Mouse (Mus musculus): ENCODE results near the gene Tbc1d20.
"Not testable (repeated sequence)": the region's sequence is repeated elsewhere in the genome, so short reads cannot be mapped to it uniquely, and the experiment has no call there.

The Tbc1d20 gene

DNA sequence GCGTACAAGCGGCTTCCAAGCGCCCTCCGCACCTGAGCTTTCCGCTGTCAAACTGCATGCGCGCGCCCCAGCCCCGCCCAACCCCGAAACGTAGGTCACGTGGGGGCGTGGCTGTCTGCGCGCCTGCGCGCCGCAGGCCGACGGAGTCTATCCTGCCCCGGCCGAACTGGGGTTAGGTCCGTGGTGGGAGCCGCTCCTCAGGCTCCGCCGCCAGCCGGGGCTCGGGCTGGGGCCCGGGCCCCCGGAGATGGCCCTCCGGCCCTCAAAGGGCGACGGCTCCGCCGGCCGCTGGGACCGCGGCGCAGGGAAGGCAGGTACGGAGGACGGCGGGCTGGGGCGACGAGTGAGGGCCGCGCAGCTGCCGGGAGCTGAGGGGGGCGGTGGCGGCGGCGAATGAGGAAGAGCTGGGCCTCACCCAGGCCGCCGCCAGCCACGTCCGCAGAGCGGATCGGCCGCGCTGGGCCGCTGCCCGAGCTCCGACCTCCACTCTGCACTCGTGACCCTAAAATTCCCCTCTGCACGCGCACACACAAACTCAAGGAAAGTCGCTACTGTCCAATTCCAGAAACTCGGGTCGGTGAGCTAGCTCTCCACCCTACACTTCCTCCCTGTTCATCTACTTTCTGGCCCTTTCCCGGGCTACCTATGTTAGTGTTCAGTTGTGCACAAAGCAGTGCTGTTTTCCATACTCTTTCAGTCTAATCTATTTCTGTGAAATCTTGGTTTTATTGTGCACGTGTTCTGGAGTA lies at the start of gene Tbc1d20:
Gene Tbc1d20 (plus strand): TSS at position 102 of the 749 bp plus-strand sequence.
- DNase-seq: peak; percentile 86 to 87

DNA sequence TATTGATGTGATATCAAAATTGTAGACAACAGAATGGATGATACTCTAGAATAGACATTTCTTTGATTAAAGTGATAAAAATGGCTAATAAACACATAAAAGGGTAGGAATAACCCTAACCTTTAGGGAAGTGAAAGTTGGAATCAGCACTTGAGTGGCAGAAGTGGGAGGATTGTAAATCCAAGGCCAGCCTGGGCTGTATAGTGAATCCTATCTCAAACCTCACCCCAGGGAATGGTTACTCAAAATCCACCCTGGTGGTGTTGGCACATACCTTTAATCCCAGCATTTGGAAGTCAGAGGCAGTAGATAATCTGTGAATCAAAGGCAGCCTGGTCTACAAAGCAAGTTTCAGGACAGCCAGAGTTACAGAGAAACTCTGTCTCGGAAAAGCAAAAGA lies 46.4 kb upstream of the Tbc1d20 start:
- no peak for DNase-seq

DNA sequence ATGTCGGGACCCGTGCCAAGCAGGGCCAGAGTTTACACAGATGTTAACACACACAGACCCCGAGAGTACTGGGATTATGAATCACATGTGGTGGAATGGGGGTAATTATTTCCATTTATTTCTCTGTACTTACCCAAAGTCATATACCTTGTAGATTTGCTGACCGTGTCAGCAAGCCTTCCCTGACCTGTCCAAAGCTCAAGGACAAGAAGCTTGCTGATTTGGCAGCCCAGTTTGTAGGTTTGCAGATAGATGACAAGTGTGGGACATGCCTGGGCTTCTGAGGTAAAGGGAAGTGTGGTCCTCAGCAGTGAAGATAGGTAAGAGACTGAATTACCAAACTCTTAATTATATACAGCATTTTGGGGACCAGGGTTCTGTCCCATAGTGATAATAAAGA lies 43.1 kb upstream of the Tbc1d20 start:
- no peak for DNase-seq

DNA sequence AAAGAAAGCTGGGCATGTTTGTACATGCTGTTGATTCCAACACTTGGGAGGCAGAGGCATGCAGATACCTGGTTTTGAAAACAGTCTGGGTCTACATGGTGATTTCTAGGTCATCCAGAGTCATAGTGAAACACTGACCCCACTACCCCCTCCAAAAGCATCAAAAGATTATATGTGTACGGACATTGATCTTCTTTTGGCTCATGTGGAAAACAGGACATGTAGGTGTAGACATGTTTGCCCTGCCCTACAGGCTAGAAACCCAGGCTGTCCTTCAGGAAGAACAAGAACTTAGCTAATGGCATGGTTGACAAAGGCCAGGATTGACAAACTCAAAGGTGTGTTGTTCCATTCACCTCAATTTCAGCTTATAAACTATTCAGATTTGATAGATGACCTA lies 33.9 kb upstream of the Tbc1d20 start:
- DNase-seq: no peak

DNA sequence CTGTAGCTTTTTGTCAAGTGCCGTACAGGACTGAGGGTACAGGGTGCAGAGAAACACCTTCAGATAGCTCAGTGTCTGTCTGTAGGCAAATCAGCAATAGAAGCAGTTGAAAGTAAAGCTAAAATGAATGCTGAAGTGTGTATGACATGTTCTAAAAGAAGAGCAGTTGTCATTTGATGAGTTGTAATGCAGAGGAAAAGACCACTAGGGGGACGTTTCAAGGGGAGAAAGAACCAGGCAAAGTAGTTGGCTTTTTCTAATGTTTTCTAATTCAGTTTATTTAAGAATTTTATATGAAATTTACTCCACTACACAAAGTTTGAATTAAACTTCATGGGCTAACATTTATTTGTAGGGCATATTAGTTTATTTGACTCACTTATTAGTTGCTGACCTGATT lies 20.0 kb upstream of the Tbc1d20 start:
- no peak for DNase-seq

DNA sequence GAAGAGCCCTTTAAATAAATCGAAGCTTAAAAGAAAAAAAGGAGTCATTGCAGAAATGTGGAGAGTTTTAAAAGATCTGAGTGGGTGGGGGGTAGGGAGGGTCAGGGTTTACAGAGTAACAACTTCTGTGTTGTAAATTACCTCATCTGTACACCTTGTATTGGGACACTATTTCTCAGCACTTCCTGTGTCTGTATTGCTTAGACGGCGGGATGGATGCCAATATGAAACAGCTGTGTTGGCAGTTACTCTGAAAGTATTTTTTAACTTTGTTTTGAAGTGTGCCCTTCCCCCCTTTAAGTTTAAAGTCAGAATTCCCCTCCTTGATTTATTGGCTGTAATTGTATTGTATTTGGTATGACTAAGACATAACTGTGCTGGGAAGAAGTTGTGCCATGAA lies 12.2 kb upstream of the Tbc1d20 start:
- DNase-seq: no peak

DNA sequence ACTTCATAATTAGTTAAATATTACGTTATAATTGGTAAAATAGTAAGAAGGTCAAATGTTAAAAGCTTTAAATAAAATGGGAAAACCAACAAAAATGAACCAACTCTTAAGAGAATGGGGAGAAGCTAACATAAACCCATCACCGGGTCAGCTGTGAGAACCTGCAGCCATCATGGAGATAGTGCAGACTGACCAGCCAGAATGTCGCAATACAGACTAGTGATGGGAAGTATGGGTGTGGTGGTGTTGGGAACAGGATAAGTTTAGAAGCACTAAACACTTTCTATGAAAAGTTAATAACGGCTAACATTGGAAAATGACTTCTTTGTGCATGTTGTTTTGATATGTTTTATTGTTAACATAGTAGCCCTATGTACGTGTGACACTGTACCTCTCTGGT lies 6.1 kb upstream of the Tbc1d20 start:
- no peak for DNase-seq

DNA sequence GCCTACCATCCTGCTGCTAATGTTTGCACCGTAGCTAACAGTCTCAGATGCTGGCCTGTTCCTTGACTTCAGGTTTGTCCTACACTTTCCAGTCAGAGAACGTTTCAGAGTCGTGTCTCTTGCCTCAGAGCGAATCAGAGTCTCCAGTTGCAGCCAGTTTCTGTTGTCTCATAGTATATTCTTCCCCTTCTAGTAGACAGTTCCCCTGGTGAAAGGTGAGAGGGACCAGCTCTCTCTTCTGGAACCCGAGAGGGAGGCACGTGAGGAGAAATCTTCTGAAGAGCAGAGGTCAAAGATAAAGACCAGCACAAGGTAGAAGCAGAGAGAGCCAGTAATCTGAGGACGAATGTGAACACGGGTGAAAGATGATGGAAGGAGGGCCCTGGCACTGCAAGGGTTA lies 5.6 kb upstream of the Tbc1d20 start:
- DNase-seq: no peak

DNA sequence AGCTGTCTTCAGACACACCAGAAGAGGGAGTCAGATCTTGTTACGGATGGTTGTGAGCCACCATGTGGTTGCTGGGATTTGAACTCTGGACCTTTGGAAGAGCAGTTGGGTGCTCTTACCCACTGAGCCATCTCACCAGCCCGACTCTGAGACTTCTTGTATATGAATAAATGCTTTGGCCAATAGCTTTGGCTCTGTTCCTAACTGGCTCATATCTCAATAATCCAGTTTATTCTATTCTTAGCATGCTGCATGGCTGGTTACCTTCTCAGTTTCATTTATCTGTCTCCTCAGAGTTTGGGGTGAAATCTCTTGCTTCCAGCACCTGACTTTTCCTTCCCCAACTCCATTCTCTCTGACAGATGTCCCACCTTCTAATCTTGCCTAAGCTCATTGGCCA lies 4.0 kb upstream of the Tbc1d20 start:
- DNase-seq: not testable (repeated sequence)

DNA sequence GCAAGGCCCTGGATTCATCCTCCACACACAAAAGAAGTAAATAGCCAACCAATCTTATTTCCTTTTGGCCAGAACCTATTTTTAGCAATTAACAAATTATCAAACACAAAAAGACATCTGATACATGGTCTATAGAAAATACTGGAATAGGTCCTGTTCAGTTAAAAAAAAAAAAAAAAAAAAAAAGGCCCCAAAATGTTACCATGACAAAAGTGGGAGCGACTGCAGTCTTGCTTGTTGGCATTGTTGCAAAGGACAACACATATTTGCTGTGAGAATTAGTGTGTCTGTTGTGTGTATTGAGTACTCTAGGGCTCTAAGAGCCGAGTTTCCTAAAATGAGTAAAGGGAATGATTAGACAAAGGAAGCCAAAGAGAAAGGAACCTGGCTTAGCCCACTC lies 1.2 kb upstream of the Tbc1d20 start:
- no peak for DNase-seq

DNA sequence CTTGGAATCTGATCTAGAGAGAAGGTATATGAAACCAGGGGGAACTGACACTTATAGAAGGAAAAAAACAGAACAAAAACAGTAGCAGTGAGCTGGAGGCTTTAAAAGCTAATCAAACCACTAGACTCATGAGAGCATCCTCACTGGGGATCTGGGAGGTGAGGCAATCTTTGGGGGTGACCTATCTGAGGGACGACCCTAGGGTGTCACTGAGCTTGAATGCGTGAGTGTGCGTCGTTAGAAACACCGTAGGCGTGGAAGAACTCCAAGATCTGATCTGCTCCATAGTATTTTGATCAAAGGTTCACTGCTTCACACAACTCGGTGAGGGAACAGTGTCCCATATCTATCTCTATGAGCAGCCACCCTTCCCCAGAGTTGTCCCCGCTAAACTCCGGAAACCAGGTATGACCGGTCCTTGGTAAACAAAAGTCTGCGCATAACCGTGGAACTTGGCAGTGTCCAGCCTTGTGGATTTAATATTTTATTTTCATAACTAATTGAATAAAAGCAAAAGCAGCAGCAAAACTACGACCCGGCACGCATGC lies 375 bp upstream of the Tbc1d20 start:
- DNase-seq: no peak

DNA sequence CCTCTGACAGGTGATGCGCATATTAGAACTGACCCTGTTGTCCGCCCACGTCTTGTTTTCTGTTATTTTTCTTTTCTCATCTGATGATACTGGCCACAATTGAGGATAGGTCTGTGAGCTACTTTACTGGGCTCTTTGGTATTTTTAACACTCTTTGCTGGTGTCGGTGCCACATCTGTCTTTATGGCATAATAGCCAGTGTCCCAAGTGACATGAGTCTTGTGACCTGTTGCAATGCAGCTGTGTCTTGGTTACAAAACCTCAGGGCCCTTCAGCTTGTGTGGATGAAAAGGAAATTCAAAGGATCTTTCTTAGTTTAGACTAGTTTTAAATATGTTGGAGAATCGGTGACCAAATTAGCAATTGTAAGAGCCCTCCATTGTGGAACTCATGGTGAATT lies 913 bp downstream of the Tbc1d20 start:
- no peak for DNase-seq

DNA sequence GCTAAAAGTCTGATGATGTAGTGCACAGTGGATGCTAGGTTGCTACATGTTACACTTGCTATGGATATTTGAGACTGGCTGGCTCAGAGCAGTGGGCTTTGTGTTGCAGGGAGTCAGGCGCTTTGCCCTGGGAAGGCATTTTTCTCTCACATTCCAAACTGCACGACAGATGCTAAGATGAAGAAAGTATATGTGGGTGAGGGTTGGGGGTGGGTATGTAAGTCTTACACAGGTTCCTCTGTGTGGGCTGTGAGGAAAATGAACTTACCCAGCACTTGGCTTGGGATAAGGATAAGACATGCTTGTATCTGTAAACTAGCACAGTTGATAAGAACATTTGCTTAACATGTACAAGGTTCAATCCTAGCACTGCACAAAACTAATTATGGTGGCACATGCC lies 9.2 kb downstream of the Tbc1d20 start:
- DNase-seq: no peak

DNA sequence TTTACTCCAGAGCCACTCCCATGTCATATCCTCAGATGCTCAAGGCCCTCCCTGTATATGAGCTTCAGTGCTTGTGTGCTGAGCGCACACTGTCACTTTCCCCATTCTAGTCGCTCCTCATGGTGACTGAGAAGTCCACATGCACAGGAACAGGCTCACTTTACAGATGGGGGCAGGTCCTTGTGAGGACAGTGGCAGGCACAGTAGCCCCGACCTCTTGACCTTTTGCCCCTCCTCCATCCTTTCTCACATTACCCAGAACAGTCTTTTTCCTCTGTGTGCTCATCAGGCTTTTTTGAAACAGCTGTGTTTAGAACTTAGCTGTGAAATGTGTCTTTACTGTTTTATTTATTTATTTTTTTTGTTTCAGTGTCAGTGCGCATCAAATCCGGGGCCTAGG lies 10.2 kb downstream of the Tbc1d20 start:
- no peak for DNase-seq

DNA sequence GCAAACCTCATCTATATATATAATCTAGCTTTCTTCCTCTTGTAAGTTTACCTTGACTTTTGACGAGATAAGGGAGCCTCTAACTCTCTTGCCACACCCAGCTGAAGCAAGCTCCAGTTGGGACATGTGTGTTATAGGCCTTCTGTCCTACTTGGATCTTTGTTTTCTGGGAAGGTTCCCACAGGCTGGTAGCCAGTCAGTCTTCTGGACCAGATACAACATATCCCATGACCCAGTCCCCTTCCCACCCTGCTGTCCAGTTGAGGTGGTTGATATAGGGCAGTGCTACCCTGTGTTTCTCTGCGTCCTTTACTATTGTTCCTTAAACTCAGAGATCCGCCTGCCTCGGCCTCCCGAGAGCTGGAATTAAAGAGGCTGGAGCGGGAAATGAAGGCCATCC lies 11.9 kb downstream of the Tbc1d20 start:
- no peak for DNase-seq

DNA sequence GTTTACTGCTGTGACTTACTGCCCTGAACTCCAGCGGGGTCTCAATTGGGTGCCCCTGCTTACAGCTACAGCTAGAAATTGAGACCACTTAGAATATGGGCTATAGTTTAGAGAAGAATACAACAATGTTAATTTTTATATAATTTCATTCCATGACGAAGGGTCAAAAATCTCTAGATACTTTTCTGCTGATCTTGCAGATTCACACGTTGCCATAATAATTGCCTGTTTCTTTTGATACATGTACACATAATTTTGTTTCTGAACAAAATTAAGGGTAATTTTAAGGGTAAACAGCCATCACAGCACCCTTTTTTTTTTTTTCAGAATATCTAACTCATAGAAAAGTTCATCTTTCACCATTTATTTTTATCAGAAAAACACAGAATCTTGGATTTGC lies 13.6 kb downstream of the Tbc1d20 start:
- DNase-seq: no peak

DNA sequence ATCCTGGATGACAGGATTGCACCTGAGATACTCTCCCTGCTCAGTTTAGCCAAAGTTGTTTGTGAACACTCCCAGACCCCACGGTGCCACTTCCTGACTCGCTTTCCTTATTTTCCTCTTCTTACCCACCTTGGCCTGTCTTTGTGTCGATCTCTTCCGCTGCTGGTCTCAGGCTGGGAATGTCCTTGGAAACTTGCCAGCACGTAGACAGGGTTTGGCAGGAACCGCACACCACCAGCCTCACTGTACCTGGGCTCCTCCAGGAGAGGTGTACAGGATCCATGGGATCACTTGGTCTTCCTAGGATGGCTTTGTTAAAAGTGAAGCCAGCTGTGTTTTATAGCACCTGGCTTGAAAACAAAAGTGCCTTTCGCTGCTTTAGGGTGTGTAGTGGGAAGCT lies 19.4 kb downstream of the Tbc1d20 start:
- no peak for DNase-seq

DNA sequence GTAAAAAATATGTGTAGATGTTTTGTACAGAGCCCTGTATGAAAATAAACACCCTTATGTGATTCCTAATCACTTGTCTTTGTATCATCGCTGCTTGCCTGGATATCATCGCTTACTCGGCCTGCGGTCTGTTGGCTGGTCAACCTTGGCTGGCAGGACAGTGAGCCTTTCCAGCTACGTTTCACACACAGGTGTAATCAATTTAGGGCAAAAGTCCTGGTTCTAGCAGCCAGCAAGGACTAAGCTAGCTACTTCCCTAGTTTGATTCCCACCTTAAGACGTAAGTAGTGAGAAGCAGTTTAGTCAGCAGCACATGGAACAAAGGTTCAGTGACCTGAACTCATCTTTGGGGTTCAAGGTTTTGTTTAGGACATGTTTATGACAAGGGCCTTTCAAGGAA lies 20.3 kb downstream of the Tbc1d20 start:
- DNase-seq: no peak

DNA sequence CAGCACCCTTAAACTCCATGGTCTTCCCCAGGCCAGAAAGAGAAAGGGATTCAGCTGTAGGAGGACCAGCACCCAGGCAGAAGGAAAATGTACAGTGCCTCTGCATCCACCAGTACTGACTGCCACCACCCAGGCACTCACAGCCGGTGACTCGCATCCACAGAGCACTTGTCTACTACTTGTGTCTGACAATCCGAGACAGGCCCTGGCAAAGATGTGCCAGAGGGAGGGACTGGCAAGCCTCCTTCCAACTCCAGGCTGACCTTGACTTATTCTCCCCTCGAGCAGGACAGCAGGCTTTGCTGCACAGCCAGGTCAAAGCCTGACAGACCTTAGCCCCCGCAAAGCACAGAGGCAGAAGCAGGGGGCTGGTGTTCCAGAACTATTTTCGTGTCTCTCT lies 23.4 kb downstream of the Tbc1d20 start:
- no peak for DNase-seq

DNA sequence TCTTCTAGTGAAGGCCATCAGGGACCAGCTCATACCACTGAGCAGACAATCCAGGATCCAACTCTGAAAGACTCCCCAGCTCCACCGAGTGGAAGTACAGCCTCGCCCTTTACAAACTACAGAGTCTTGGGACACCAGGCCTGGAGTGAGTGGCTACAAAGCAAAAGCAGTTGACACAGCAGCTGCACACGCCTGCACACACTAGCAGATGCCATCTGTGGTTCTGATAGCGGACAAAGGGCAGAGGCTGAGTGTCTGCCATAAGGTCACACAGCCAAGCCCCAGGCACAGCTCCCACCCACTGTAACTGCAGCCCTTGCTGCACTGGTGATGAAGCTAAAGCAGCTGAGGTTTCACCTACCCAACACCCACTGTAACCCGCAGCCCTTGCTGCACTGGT lies 27.9 kb downstream of the Tbc1d20 start:
- DNase-seq: no peak

DNA sequence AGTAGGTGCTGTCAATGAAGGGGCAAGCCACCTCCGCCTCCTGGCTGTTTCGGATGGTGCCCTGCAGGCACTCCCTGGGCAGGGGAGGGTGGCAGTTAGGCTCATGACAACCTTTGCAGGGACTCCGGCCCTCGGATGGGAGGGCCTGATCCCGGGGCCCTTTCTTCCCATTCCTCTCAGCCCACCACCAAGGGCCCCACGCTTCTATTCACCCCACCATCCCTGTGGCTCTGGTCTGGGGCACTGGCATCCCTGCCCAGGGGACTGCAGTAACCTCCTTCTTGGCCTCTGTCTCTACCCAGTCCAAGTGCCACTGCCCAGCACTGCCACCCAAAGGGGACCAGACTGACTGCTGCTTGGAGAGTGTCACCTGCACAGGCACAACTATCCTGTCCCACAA lies 28.6 kb downstream of the Tbc1d20 start:
- no peak for DNase-seq

DNA sequence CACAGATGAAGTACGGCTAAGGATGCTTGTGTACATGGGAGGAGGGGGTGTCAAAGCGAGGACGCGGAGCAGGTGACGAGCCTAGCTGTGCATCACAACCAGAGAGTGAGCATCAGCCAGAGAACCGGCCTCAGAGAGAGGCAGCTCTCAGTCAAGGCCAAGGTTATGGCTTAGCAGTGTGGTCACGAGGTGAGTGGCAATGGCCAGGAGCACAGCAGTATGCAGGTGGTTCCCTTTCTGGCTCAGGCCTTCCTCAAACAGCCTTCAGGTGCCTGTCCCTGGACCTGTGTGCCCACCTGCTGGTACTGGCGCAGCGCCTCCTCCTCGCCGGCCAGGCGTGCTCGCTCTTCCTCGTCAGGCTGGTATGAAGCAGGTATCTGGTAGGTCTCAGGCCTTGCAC lies 30.3 kb downstream of the Tbc1d20 start:
- no peak for DNase-seq

DNA sequence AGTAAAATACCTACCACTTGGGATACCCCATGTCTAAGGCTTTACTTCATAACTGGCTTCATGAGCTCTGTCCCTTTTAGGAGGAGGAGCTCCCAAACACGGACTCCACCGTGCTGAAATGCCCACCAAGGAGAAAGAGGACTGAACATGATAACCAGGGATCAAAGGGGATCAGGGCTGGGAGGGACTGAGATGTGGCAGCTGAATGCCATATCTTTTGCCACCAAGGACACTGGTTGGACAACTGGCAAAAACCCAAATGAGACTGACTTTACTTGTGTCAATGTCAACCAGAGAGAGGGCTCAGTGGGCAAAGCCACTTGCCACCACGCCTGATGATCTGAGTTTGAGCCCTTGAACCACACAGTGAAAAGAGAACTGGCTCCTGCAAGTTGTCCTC lies 31.2 kb downstream of the Tbc1d20 start:
- DNase-seq: no peak

DNA sequence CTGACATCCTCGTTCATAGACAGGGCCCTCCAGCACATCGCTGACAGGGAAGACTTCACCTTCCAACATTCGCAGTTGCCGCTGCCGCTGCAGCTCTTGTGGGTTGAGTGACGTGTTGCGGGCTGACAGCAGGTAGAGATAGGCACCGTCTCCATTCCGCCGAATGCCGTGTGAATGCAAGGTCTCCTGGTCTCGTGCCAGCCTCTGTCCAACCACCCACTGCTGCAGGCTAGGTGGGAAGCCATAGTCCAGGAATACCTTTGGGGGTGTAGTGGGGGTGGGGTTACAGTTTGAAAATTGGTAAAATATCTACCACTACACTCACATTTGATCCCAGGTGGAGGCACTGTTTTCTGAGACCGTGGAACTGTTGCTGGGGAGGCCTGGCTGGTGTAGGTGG lies 32.5 kb downstream of the Tbc1d20 start:
- no peak for DNase-seq

DNA sequence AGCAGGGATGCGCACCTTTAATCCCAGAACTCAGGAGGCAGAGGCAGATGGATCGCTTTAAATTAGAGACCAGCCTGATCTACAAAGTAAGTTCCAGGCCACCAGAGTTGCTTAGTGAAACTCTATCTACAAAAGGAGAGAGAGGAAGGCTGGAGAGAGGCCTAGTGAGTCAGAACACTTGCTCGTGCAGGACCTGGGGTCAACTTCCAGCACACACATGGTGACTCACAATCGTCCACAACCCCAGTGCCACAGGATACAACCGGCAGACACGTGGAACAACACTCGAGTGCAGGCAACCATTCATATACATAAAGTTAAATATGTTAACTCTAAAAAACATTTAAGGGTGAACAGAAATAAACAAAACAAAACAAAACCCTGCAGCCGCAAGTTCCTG lies 33.0 kb downstream of the Tbc1d20 start:
- DNase-seq: no peak

Data from thymus, adult 18-20 months (tissue).